In the genomic region with DNA sequence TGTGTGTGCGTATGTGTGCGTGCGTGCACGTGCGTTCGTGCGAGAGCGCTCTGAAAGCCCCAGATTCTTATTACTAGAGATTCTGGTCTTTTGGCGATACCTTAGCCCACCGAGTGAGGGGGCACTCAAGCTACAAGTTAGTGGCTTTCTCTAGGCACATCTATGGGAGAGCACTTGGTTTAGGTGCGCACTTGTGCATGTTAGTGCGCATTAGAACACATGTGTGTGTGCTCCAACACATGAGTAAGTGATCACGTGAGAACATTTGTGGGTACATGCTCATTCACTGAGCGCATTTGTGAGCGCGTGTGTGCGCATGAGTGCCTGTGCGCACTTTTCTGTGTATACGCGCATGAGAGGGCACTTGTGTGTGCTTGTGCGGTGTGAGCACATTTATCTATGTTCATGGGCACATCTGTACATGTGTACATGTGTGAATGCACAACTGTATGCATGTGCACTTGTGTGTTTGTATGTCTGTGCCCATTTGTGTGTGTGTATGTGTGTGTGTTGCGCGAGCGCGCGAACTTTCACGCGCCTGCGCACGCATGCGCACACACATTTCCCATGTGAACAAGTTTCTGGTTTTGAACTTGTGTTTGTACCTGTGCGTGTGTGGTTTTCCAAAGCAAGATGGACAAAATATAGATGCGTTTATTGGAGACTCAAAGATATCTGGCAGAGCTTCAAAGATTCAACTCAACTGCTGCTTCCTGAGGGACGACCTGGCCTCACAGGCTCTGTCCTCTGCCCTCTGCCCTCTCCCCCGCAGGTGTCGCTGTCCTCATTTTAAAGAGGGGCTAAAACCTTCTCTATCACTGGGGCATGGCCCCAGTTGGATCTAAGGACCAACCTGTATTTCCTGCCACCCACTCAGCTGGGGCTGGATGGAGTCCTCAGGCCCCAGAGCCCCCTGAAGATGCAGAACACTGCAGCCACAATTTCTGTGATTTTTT, we compare ENCODE assay signal across 9 mouse cellular contexts. TPM values are rescaled to one million over a fixed set of nuclear protein-coding genes. Genes with fewer than 3 reads are reported as not detected.
DNase-seq lines count a peak whose midpoint lies in the region; ATAC-seq and TF ChIP-seq lines count a peak whose summit lies in the region.
"Had no signal": no experiment of that assay in that cellular context is flagged by ENCODE, and none has a peak within 500 bp of the region (broad histone marks: within the 10 kb centered on the region; RNA-seq: fewer than 3 reads in every experiment).

No protein-coding gene starts in this region.

- H3K27me3 ChIP-seq in stomach, embryonic 16.5 days (ENCODE audit: control insufficient read depth, insufficient read depth, low read length): no peaks in the 10 kb centered on the region

- H3K27ac ChIP-seq in gastrocnemius, adult 2 months: no peak overlapping the region
- no peak overlapping the region for H3K27ac ChIP-seq in stomach, embryonic 16.5 days (ENCODE audit: low read length)

- no peak overlapping the region for H3K9ac ChIP-seq in stomach, embryonic 16.5 days (ENCODE audit: low read length)

- no peak for DNase-seq in gastrocnemius, adult 2 months
- DNase-seq in gastrocnemius, adult 8-10 months (ENCODE audit: low spot score in 2 of 2): no peak
- peak; percentile 23 for DNase-seq in thymus, postnatal 14 days
- DNase-seq in thymus, adult 18-20 months: no peak
- peak; percentile 67 for DNase-seq in liver
- no peak for DNase-seq in urinary bladder, adult 2 months (ENCODE audit: low spot score)

- H3K4me3 ChIP-seq in gastrocnemius, adult 2 months: peak overlapping the region; percentile 19
- H3K4me3 ChIP-seq in stomach, embryonic 16.5 days (replicated peaks; ENCODE audit: low read length): peak overlapping the region; percentile 32

- peaks cover 8% of the 10 kb centered on the region; the same call in 1 of the 2 replicates for H3K4me1 ChIP-seq in stomach, embryonic 16.5 days (ENCODE audit: control insufficient read depth, insufficient read depth, low read length)

- ATAC-seq in stomach, embryonic 16.5 days (ENCODE audit: insufficient read depth, low FRiP score): no peak
- no peak for ATAC-seq in megakaryocyte-erythroid progenitor cell, adult 5-6 weeks (replicated peaks; ENCODE audit: low FRiP score, low TSS enrichment, poor library complexity, severe bottlenecking)

- intact Hi-C loops in gastrocnemius, adult 2 months (cut with DNase I): no loop called here

- H3K36me3 ChIP-seq in stomach, embryonic 16.5 days (ENCODE audit: control insufficient read depth, insufficient read depth, low read length): no peaks in the 10 kb centered on the region

- H3K9me3 ChIP-seq in stomach, embryonic 16.5 days (replicated peaks; ENCODE audit: control insufficient read depth, low read length): no peaks in the 10 kb centered on the region

- TF ChIP-seq CTCF in gastrocnemius, adult 2 months (IDR thresholded peaks at IDR 0.05): peak; percentile 10; the same call in 1 of the 2 replicates

- 48% methylated on average over 36 of the region's 36 CpGs for WGBS in stomach, embryonic 16.5 days

- H3K4me2 ChIP-seq in stomach, embryonic 16.5 days (ENCODE audit: low read depth, low read length): peak overlapping the region; percentile 50

RNA-seq across cellular contexts. Expression of gene Ano1, which starts 38.1 kb away (rescaled TPM):
- total RNA-seq in gastrocnemius, adult 2 months (2021): 1 to 10 TPM; 2.9 to 3.7 TPM
- total RNA-seq in gastrocnemius, adult 8-10 months (2022): 1 to 10 TPM; 1.1 to 2.7 (median 1.9) TPM
- 60.9 and 70.2 TPM in 2 replicates for polyA plus RNA-seq in stomach, embryonic 16.5 days (2015; fragmentation: Nextera tagmentation; extraction: Ambion mirVana)
- 83.6 and 95.0 TPM in 2 replicates for polyA plus RNA-seq in urinary bladder, adult 2 months (2012; rRNA removed)
- 1.4 TPM in 1 of 2 replicates, not detected in the other for total RNA-seq in megakaryocyte-erythroid progenitor cell, adult 5-6 weeks (2014; fragmentation: Nextera tagmentation)
- not detected in 2 replicates for total RNA-seq in megakaryocyte-erythroid progenitor cell, adult 5-6 weeks (2017)

RNA-seq across cellular contexts. Expression of gene Fgf3, which starts 48.0 kb away (rescaled TPM):
- total RNA-seq in gastrocnemius, adult 2 months (2021): not detected
- total RNA-seq in gastrocnemius, adult 8-10 months (2022): not detected
- polyA plus RNA-seq in stomach, embryonic 16.5 days (2015; fragmentation: Nextera tagmentation; extraction: Ambion mirVana): not detected in 2 replicates
- polyA plus RNA-seq in urinary bladder, adult 2 months (2012; rRNA removed): not detected in 2 replicates
- 3.3 TPM in 1 of 2 replicates, not detected in the other for total RNA-seq in megakaryocyte-erythroid progenitor cell, adult 5-6 weeks (2014; fragmentation: Nextera tagmentation)
- 0.52 and 1.8 TPM in 2 replicates for total RNA-seq in megakaryocyte-erythroid progenitor cell, adult 5-6 weeks (2017)
- polyA plus RNA-seq: testis, adult 2 months had no signal

RNA-seq across cellular contexts. Expression of gene Fgf4, which starts 57.3 kb away (rescaled TPM):
- total RNA-seq in gastrocnemius, adult 2 months (2021): not detected
- total RNA-seq in gastrocnemius, adult 8-10 months (2022): not detected
- 0.08 TPM in 1 of 2 replicates, not detected in the other for polyA plus RNA-seq in stomach, embryonic 16.5 days (2015; fragmentation: Nextera tagmentation; extraction: Ambion mirVana)
- not detected in 2 replicates for polyA plus RNA-seq in urinary bladder, adult 2 months (2012; rRNA removed)
- total RNA-seq in megakaryocyte-erythroid progenitor cell, adult 5-6 weeks (2014; fragmentation: Nextera tagmentation): not detected in 2 replicates
- total RNA-seq in megakaryocyte-erythroid progenitor cell, adult 5-6 weeks (2017): not detected in 2 replicates
- polyA plus RNA-seq: testis, adult 2 months had no signal

Comparison
In these comparisons a context has a peak if more than half of its experiments do, and no peak if none do; other contexts are left out.
1. DNase-seq: peak in thymus, postnatal 14 days (single experiment) and liver (single experiment); none in gastrocnemius, adult 2 months (single experiment), gastrocnemius, adult 8-10 months (0 of 2), thymus, adult 18-20 months (0 of 2) and urinary bladder, adult 2 months (single experiment).